Mouse (Mus musculus) layer of hippocampus, adult 8-10 months (tissue): Measurements from ENCODE around the gene Ankrd9. TPM values are rescaled to one million over a fixed set of nuclear protein-coding genes. Genes with fewer than 3 reads are reported as not detected.

Experiments used
- total RNA-seq, 4 experiments: library from RNA; stranded (reverse); gene quantifications; 2 replicates each; pipeline ENCODE4 v1.2.4; 2022

Ankrd9 gene
- total RNA-seq, 4 experiments from 2014 or later, result 12.5 to 14.0 (median 12.8) TPM

Other genes with a start within 250 kb of the Ankrd9 start
- gene Wdr20, start 241.1 kb downstream of the Ankrd9 start, total RNA-seq, result 10 to 100 TPM; 44.8 to 62.6 (median 50.4) TPM
- gene Mok, start 138.1 kb downstream of the Ankrd9 start, total RNA-seq, result 10 to 100 TPM in 3 of 4 experiments, 1 to 10 TPM in 1; 7.5 to 14.1 (median 11.5) TPM
- 10 to 100 TPM; 12.3 to 15.4 (median 14.8) TPM for gene Zfp839, start 128.8 kb downstream of the Ankrd9 start, total RNA-seq
- 10 to 100 TPM; 47.1 to 66.8 (median 55.9) TPM for gene Cinp, start 89.9 kb downstream of the Ankrd9 start, total RNA-seq
- 10 to 100 TPM; 40.1 to 46.1 (median 44.4) TPM for gene Tecpr2, start 89.8 kb downstream of the Ankrd9 start, total RNA-seq
- gene Rcor1, start 60.3 kb upstream of the Ankrd9 start, total RNA-seq, result 10 to 100 TPM; 14.9 to 19.8 (median 17.1) TPM
- 10 to 100 TPM; 48.0 to 54.3 (median 53.3) TPM for gene Traf3, start 187.3 kb upstream of the Ankrd9 start, total RNA-seq
- gene 4930595D18Rik, start 205.5 kb upstream of the Ankrd9 start, total RNA-seq, result not detected